Mouse (Mus musculus) gastrocnemius, adult 18-20 months (tissue): Measurements from ENCODE around the gene Thsd7a. TPM values are rescaled to one million over a fixed set of nuclear protein-coding genes. Genes with fewer than 3 reads are reported as not detected.

Experiments
- DNase-seq: peaks from one replicate; pipeline ENCODE4 v3.0.0; 2021; ENCODE audit warnings: low spot score
- long read RNA-seq, 2 experiments: library from polyadenylated mRNA; stranded (forward); transcript quantifications; one replicate each; pipeline ENCODE4 v2.0.0; 2021
- total RNA-seq, 2 experiments: library from RNA; stranded (reverse); gene quantifications; 2 replicates each; pipeline ENCODE4 v1.2.3; 2021

Thsd7a gene
- 1 to 10 TPM; 2.2 to 3.8 TPM for total RNA-seq
- long read RNA-seq, experiment 1, result 0 reads
- long read RNA-seq, experiment 2, result 0 reads

- DNase-seq, result peak; percentile 16
Measured at GRCm38 (mm10) chr6:12748787-12749530, at the start of gene Thsd7a. TSS of gene Thsd7a (minus strand) at chr6:12749410.

DNA sequence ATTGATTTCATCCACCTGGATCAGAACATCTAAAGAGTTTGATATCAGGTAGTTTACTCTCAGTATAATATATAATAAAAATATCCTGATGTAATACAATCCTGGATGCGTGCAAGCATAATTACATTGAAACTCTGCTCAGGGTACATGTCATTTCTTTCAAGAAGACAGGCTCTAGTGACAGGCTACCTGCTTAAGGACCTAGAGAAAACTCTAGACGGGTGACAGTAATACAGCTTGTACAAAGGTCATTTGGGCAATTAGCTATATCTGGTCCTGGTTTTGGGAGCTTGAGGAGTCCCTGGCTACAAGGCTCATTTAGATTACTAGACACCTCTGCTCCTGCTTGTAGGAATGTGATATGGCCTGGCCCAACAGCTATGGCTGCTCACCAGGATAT lies 37.9 kb upstream of the Thsd7a start:
- DNase-seq, result no peak

- no peak for DNase-seq
Measured at GRCm38 (mm10) chr6:12786378-12786982, 37.3 kb upstream of the Thsd7a start.

- DNase-seq, result no peak
Measured at GRCm38 (mm10) chr6:12784918-12785618, 35.9 kb upstream of the Thsd7a start.

GRCm38 (mm10) chr6:12772799-12773198 lies 23.6 kb upstream of the Thsd7a start:
- no peak for DNase-seq

DNA sequence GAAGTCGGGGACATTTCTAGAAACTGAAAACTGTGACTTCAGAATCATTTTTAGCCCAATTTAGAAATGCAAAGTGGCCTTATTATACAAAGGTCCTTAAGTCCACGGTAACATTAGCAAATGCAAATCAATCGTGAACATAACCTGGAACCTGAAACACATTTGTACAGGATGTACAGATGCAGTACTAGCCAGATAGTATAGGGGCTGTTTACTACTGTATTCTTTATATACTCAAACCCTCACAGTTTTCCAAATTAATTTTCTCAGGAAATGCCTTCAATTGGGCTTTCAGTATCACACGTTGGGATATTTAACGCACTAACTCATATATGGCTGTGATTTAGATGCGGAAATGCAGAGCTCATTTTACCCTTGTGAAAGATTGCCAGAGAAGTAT lies 16.0 kb upstream of the Thsd7a start:
- DNase-seq, result no peak

GRCm38 (mm10) chr6:12764606-12765005 lies 15.4 kb upstream of the Thsd7a start:
- no peak for DNase-seq

DNA sequence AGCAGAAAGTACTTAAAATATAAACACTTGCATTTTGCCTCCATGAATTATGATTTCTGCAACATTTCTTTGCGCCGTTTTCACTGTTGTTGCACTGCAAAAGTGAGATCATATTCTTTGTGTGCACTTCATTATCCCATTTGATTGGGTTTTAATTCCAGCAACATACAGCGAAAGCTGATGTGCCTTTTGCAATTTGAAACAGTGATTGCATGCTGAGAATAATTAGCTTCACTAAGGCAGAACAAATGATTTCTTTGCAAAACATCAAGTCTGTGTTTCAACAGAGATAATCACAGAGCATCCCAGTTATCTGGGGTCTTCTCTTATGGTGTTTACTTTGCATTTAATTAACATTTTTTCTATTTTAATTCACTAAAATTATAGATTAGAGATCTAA lies 14.6 kb upstream of the Thsd7a start:
- no peak for DNase-seq

DNA sequence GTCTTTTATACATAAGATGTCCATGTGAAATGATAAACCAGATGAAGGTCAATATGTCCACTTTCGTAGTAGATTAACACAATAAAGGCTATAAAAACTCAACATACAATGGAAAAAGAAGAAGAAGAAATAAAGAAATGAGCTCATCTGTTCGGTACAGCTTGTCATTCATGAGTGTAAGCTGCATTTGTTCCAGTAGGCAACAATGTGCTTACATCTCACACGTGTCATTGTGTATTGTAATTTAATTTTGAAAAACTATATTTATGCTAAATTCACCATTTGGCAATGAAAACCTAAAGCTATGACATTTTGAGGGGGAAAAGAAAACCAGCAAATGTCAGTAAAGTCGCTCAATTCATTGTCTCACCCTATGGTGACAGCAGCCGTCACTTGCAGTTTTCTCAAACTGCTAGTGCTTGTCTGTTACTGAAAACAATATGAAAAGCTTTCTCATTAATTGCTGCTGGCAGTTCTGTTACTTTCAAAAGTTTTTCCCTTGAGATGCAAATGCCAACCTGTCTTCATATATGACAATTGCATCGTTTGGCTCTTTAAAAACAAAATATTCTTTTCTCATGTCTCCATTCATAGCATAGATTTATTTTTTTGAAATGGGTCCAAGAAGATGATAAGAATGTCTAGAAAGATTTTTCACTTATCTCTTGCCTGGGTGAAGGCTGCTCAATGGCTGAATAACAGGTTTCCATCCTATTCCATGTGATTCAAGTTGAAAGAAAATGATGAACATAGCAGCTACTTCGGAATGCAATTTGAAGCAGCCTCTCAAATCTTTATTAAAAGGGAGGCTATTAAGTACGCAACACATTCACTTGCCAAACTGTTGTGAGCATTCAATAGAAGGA lies 10.4 kb upstream of the Thsd7a start:
- DNase-seq, result no peak

DNA sequence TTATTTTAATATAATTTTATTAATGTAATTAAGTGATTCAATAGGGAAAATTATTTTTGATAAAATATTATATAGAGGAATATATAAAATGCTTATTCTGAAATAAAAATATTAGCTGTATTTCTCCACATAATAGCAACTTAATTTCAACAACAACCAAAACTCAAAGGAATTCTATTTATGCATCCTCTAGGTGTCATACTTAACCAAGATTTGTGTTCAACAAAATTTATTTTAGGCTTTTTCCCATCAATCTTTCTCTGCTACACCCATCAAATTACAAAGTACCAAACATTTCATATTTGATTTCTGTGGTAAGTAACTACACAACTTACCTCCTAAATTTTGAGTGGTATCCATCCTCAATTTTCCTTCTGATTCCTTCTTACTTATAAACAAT lies 3.1 kb upstream of the Thsd7a start:
- DNase-seq, result no peak

DNA sequence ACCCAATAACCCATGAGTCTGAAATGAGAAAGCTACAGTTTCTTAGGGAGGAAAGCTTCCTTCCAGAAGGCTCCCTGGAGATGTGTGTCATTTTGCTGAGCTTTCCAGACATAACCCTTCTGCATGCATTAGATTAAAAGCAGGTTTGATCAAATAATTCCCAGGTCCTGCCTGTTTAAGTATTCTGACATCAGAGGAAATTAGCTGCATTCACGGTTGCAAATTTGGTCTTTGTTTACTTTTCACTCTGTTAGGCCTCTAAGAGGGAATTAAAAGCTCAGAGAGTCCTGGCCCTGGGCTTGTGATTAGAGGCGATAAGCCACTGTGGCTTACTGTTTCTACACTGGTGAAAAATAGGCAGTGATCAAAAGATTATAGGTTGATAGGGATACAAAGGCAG lies 1.2 kb upstream of the Thsd7a start:
- DNase-seq, result no peak

DNA sequence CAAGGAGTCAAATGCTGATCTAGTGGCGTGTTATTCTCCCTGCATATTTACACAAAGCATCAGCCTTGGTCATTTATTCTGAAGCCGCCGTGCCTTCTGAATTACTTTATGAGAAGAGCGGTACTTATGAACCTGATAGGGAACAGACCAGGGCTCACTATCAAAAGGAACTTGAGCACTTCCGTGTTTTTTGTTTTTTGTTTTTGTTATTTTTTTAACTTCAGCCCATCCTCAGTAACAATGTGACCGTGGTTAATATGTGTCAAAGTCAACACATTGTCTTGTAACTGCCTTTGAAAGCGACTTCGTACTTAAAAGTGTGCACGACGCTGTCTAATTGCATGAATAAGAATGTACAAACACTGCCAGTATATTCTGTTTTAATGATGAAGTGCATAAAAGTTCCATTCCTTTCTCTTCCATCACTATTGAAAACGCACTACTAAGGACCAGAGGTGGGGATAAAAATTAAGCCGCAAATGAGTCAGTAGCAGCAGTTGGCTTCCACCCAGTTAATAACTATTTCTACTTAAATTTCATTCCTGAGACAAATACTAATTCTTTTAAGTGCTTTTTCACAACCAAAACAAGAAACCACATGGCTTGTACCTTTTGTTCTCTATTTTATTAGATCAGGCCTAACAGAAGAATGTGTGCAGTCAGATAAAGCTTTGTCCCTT lies 461 bp upstream of the Thsd7a start:
- DNase-seq, result no peak

- peak; percentile 14 for DNase-seq
Measured at GRCm38 (mm10) chr6:12748454-12748786, 790 bp downstream of the Thsd7a start.

GRCm38 (mm10) chr6:12747856-12748450 lies 1.3 kb downstream of the Thsd7a start:
- DNase-seq, result peak; percentile 9

DNA sequence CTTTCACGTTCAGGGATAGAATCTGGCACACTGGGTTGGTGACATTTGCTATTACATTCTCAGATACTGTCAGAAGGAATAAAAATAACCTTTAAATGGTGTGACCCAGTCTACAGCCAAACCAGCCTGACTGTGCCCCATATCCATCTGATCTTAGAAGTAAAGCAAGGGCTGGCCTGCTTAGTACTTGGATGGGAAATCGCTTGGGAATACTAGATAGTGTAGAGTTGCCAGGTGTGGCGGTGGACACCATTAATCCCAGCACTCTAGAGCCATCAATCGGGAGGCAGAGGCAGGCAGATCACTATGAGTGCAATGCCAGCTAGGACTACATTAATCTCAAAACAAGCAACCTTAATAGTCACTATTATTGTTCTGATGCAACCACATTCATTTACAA lies 6.4 kb downstream of the Thsd7a start:
- no peak for DNase-seq

DNA sequence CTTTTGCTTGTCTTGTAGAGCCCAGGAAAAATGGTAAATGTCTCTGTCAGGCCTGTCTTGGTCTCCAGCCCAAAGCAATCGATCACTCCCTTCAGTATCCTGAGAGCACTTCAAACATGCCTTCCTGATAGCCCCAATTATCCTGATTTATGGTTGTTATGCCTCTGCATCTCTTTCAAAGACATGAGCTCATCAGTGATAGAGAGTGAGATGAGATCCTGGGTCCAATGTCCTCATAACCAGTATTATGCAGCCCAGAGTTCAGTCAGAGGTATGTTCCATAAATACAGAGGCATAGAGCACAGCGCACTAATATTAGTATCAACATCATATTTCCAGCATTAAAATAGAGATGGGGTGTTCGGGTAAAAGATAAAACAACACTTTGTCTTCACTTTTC lies 15.3 kb downstream of the Thsd7a start:
- no peak for DNase-seq

DNA sequence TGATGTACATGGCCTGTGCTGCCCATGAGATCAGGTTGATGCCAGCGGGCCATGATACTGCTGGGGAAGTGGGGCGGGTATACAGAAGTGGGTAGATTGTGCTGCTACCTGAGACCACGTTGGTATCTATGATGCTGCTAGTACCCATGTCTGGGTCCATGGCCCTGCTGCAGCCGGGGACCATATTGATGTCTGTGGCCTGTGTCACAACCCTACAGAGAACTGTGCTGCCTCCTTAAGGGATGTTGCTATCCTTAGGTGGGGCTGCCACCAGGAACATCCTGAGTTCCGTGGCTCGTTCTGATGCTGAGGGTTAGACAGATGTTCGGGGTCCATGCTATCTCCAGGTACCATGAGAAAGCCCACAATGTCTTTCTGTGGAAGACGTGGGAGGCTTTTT lies 33.1 kb downstream of the Thsd7a start:
- DNase-seq, result no peak

GRCm38 (mm10) chr6:12712581-12712980 lies 36.6 kb downstream of the Thsd7a start:
- no peak for DNase-seq

GRCm38 (mm10) chr6:12702925-12703324 lies 46.3 kb downstream of the Thsd7a start:
- DNase-seq, result no peak

DNA sequence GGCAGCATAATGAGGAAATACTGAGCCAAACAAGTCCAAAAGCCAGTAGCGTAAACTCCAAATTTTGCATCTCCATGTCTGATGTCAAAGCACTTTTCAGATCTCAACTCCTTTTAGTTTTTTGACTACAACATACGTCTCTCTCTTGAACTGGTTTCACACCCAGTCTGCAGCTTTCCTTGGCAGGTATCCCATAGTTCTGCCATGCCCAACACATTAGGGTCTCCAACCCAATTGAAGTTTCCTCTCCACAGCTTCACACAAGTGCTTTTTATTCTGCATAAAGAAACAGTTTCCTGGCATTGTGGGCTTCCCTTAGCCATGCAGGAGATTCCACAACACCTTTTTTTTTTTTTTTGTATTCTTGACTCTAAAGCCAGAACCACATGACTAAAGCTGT lies 50.1 kb downstream of the Thsd7a start:
- DNase-seq, result no peak

- no peak for DNase-seq
Measured at GRCm38 (mm10) chr6:12693689-12694088, 55.5 kb downstream of the Thsd7a start.
